Mouse (Mus musculus) heart, postnatal 0 days (tissue): Measurements from ENCODE around the gene Pigr.

Experiments used
- CTCF ChIP-seq: IDR thresholded peaks from 2 replicates; pipeline ENCODE4 v1.5.1; 2016; ENCODE audit warnings: antibody characterized with exemption, control low read depth, low read depth
- EP300 ChIP-seq: IDR thresholded peaks from 2 replicates; pipeline ENCODE4 v1.6.1; 2016; ENCODE audit warnings: antibody characterized with exemption, low read depth

DNA sequence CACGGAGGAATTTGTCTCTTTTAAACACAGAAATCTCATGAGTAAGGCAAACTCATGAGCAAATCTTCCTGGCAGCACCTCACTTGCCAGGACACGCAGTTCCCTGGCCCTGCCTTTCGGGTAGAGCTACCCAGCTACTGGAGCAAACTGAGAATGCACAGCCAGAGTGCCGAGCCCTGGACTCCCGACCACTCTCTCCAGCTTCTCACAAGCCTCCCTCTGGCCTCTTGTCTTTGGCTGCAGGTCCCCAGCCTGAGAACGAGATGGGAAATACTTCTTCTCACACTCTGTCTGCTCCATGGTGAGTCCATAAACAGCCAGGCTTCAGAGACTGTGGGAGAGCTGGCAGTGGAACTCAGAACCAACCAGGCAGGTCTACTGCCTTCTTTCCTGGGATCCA, 23.5 kb upstream of the Pigr start:
- TF ChIP-seq CTCF (no peak), EP300 (no peak)
